Mouse (Mus musculus): ENCODE results near the gene Ceacam16. TPM values are rescaled to one million over a fixed set of nuclear protein-coding genes. Genes with fewer than 3 reads are reported as not detected.

Gene Ceacam16
- total RNA-seq (2017), result 3.3 and 5.2 TPM in 2 replicates

GRCm38 (mm10) chr7:19861199-19861598, at the start of gene Ceacam16:
Gene Ceacam16, minus strand, starts transcription at chr7:19861299.
- ATAC-seq (ENCODE audit: extremely low read depth, insufficient number of reproducible peaks, low FRiP score, poor library complexity, severe bottlenecking), result no peak

- ATAC-seq (ENCODE audit: extremely low read depth, insufficient number of reproducible peaks, low FRiP score, poor library complexity, severe bottlenecking), result peak; percentile 73; the same call in 1 of the 2 replicates
Observed at GRCm38 (mm10) chr7:19910421-19911291, 49.6 kb upstream of the Ceacam16 start.

- peak; percentile 66; the same call in 1 of the 2 replicates for ATAC-seq (ENCODE audit: extremely low read depth, insufficient number of reproducible peaks, low FRiP score, poor library complexity, severe bottlenecking)
Observed at GRCm38 (mm10) chr7:19889881-19890280, 28.8 kb upstream of the Ceacam16 start.

GRCm38 (mm10) chr7:19887849-19888248, 26.8 kb upstream of the Ceacam16 start, which contains the start of gene Ceacam19:
Gene Ceacam19, minus strand, starts transcription at chr7:19887965.
- no peak for ATAC-seq (ENCODE audit: extremely low read depth, insufficient number of reproducible peaks, low FRiP score, poor library complexity, severe bottlenecking)

- ATAC-seq (ENCODE audit: extremely low read depth, insufficient number of reproducible peaks, low FRiP score, poor library complexity, severe bottlenecking), result no peak
Observed at GRCm38 (mm10) chr7:19880754-19881153, 19.7 kb upstream of the Ceacam16 start.

GRCm38 (mm10) chr7:19876781-19877425, 15.8 kb upstream of the Ceacam16 start:
- ATAC-seq (ENCODE audit: extremely low read depth, insufficient number of reproducible peaks, low FRiP score, poor library complexity, severe bottlenecking), result peak; percentile 56

- ATAC-seq (ENCODE audit: extremely low read depth, insufficient number of reproducible peaks, low FRiP score, poor library complexity, severe bottlenecking), result peak; percentile 61
Observed at GRCm38 (mm10) chr7:19875948-19876682, 15.0 kb upstream of the Ceacam16 start.

GRCm38 (mm10) chr7:19871943-19872601, 11.0 kb upstream of the Ceacam16 start:
- ATAC-seq (ENCODE audit: extremely low read depth, insufficient number of reproducible peaks, low FRiP score, poor library complexity, severe bottlenecking), result no peak

GRCm38 (mm10) chr7:19871137-19871621, 10.1 kb upstream of the Ceacam16 start:
- ATAC-seq (ENCODE audit: extremely low read depth, insufficient number of reproducible peaks, low FRiP score, poor library complexity, severe bottlenecking), result peak; percentile 75

- ATAC-seq (ENCODE audit: extremely low read depth, insufficient number of reproducible peaks, low FRiP score, poor library complexity, severe bottlenecking), result no peak
Observed at GRCm38 (mm10) chr7:19867751-19868399, 6.8 kb upstream of the Ceacam16 start.

- ATAC-seq (ENCODE audit: extremely low read depth, insufficient number of reproducible peaks, low FRiP score, poor library complexity, severe bottlenecking), result no peak
Observed at GRCm38 (mm10) chr7:19866490-19866889, 5.4 kb upstream of the Ceacam16 start.

- no peak for ATAC-seq (ENCODE audit: extremely low read depth, insufficient number of reproducible peaks, low FRiP score, poor library complexity, severe bottlenecking)
Observed at GRCm38 (mm10) chr7:19865246-19866036, 4.3 kb upstream of the Ceacam16 start.

GRCm38 (mm10) chr7:19864241-19864640, 3.1 kb upstream of the Ceacam16 start:
- ATAC-seq (ENCODE audit: extremely low read depth, insufficient number of reproducible peaks, low FRiP score, poor library complexity, severe bottlenecking), result no peak

GRCm38 (mm10) chr7:19859740-19860139, 1.4 kb downstream of the Ceacam16 start:
- ATAC-seq (ENCODE audit: extremely low read depth, insufficient number of reproducible peaks, low FRiP score, poor library complexity, severe bottlenecking), result no peak

GRCm38 (mm10) chr7:19856283-19856682, 4.8 kb downstream of the Ceacam16 start:
- ATAC-seq (ENCODE audit: extremely low read depth, insufficient number of reproducible peaks, low FRiP score, poor library complexity, severe bottlenecking), result no peak

- no peak for ATAC-seq (ENCODE audit: extremely low read depth, insufficient number of reproducible peaks, low FRiP score, poor library complexity, severe bottlenecking)
Observed at GRCm38 (mm10) chr7:19855663-19856062, 5.4 kb downstream of the Ceacam16 start.

- ATAC-seq (ENCODE audit: extremely low read depth, insufficient number of reproducible peaks, low FRiP score, poor library complexity, severe bottlenecking), result no peak
Observed at GRCm38 (mm10) chr7:19853526-19853925, 7.6 kb downstream of the Ceacam16 start.

Measured in neutrophil, adult 5-6 weeks (primary cell).